Mouse (Mus musculus): ENCODE results near the gene Pamr1.
A peak's percentile ranks its signal among the peaks of the same experiment; 100 is the strongest.

Pamr1 gene

GRCm38 (mm10) chr2:102661052-102661451 is 111.2 kb downstream of the Pamr1 start:
- no peak for DNase-seq (ENCODE audit: low spot score)

DNA sequence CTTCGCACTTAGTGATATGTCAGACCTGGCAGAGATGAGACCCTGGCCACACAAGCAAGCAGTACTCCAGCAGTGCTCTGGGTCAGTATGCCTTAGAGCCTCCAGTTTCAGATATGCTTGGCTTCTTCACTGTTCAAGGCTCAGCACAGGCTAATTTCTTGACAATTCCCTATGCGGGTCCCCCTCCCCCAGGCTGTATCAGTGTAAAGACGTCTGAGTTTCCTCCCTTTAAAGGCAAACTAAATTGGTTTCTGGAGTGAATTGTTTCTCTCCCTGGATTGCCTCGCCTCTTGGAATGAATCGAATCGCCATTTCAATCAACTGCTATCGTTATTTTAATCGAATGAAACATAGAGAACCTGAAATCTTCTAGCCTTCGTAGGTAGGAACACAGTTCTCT is 113.1 kb downstream of the Pamr1 start:
- DNase-seq (ENCODE audit: low spot score), result peak; percentile 18

DNA sequence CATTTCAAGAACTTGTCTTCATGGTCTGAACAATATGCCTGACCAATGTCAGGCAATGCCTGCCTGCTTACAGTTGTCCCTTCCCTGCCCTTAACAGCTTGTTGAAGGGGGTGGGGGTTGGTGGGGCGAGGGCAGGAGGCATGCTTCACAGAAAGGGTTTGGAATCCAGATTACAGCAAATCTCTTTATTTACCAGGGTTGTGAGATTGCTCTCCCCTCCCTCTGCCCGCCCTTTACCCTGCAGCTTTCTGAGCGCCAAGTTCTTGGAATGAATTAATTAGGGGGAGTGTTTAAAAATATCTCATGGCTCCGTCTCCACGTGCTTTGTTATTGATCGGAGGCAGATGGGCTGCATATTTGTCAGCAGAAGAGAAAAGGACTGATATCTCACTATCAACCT is 113.5 kb downstream of the Pamr1 start:
- DNase-seq (ENCODE audit: low spot score), result peak; percentile 37

- DNase-seq (ENCODE audit: low spot score), result peak; percentile 62
Measured at GRCm38 (mm10) chr2:102663865-102664264, 114.1 kb downstream of the Pamr1 start.

GRCm38 (mm10) chr2:102667981-102668380 is 118.2 kb downstream of the Pamr1 start:
- no peak for DNase-seq (ENCODE audit: low spot score)

DNA sequence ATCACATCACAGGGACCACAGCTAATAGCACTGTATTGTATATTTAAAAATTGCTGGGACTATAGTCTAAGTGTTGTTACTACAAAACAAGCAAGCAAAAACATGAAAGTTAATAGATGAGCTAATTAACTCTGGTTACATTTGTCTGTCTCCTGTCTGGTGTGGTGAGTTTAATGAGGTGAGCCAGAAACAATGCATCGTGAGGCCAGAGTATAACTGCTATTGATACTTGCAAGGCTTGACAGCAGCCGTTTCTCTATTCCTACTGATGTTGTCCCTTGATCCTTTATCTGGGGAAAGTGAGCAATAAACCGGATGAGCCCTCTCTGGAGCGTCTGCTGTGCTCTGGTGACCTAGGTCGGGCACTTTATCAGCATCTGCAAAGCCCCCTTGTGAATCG is 119.8 kb downstream of the Pamr1 start:
- no peak for DNase-seq (ENCODE audit: low spot score)

DNA sequence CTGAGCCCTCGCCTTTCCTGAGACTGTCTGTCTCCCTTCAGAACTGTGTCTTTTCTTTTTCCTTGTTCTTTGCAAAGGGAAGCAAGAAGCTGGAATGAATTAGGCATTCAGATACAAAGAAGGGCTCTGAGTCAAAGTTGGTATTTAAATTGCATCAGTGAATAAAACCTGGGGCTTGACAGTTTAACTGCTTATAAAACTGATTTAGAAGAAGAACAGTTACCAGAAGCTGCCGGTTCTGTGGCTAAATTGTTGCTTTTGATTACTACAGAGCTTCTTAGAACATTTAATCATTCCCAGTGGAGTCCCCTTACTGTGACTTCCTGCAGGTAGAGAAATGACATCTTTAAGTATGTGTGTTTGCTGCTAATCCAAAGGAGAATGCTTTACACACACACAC is 124.8 kb downstream of the Pamr1 start:
- DNase-seq (ENCODE audit: low spot score), result peak; percentile 14

DNA sequence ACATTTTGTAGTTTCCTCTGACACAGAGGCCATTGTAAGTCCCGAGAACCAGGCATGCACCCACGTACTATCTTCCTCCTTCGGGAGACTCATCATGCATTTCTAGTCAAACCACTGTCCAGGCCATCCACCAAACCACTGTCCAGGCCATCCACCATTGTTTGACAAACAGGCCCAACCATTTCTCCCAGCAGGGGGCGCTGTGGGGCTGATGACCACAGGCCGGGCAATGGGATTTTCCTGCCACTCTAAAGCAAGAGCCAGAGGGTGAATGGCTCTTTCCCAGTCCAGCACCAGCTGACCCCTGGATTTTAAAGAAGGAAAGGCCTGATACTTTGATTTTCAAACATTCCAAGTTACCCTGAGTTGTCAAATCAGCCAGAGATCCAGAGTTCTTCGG is 125.5 kb downstream of the Pamr1 start:
- DNase-seq (ENCODE audit: low spot score), result peak; percentile 61

DNA sequence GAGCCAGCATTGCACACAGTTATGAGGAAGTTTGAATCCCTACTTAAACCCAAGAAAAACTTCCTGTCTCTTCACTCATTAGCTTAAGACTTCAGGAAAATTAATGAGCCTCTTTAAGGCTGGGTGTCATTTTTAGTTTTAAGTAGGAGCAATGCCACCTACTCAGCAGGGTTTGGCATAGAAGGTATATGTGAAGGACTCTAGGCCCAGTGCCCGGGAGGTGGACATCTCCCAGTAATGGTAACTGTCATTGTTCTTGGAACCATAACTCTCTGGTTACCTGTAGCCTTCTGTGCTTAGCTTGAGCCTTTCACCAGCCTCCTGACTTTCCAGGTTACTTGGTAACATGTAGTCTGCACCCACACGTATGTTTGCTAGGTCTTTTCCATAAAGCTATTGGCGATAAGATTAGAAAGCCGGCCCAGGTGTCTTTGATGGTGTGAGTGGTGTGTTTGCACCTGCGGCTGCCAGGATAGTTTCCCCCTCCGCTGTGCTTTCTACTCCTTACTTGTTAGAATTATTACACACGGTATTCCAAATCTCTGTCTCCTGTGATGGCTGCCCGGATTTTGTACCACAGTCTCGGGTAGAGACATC is 127.0 kb downstream of the Pamr1 start:
- no peak for DNase-seq (ENCODE audit: low spot score)

DNA sequence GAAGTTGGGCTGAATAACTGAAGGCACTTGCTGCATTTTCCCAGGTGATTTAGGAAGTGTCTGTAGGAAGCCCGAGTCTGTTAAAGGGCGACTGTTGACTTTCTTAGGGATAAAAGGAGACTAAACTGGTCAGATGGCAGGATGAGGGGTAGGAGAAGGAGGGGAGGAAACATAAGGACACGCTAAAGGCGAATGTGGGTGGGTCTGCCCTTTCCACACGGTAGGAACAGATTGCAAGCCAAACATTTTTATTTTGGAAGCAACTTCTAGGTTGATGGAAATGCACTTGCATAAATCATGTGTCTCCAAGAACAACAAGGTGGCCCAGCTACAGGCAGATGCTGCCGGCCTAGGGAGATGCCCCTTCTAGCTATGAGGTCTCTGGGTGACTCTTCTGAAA is 127.6 kb downstream of the Pamr1 start:
- no peak for DNase-seq (ENCODE audit: low spot score)

DNA sequence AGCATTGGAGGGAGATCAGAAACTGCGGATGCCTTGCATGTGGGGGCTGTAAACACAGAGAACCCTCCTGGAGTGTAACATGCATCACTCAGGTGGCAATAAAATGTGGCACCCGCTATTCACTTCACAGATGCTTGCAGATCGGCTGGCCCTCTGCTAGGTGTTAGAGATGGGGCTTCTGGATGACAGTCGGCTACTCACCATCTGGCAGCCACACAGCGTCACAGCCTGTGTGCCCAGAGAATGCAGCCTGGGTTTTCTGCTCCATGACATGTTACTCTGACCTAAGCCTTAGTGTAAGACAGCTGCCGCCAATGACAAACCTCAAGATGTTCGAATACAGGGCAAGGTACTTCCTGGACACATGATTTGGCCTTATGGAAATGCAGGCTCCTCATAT is 131.5 kb downstream of the Pamr1 start:
- DNase-seq (ENCODE audit: low spot score), result no peak

DNA sequence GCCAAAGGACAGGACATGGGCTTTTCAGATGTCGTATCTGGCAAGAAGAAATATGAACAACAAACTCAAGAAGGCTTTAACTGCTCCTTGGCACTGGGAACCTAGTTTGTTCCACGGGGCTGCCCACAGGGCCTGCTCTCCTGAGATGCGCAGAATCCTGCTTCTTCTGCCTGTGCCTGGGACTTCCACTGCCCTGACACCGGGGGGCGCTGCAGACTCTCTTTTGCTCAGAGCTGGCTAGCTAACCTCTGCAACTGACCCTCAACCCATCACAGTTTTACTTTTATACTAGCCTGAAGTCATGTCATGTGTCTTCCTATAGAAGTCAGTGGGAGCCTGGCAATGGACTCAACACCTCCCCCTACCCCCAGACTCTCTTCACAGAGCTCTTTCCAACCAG is 132.4 kb downstream of the Pamr1 start:
- peak; percentile 59 for DNase-seq (ENCODE audit: low spot score)

- DNase-seq (ENCODE audit: low spot score), result peak; percentile 57
Measured at GRCm38 (mm10) chr2:102685371-102686107, 135.7 kb downstream of the Pamr1 start.

- no peak for DNase-seq (ENCODE audit: low spot score)
Measured at GRCm38 (mm10) chr2:102686108-102686450, 136.3 kb downstream of the Pamr1 start.

All from embryo, embryonic 10.5 days (tissue).